Mouse (Mus musculus) testis, postnatal 14 days (tissue): ENCODE measurements around the gene Tstd3.
A peak's percentile ranks its signal among the peaks of the same experiment; 100 is the strongest.

Experiments used
- DNase-seq: peaks from one replicate; pipeline ENCODE4 v3.0.0; 2021; ENCODE audit warnings: low spot score

Tstd3 gene

DNA sequence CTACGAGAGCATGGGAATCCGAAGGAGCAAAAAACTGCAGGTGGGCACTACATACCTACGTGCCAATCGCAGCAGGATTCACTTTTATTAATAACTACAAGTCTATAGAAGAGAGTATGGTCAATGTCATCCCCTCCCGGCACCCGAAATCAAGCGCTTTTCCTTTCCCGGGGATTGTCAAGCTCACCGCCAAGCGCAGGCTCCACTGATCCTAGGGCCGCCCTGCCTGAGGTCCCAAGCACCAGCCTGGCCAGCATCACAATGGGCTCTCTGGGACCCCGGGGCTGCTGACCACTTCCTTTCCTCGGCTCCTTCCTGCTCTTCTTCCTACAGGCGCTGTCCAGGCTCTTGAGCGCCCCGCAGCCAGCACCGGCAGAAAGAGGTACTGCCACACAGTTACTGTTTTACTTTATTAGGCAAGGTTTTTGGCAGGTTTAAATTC, at the start of gene Tstd3, which contains the start of gene Usp45:
Gene Tstd3 (minus strand): TSS at position 350 of the 442 bp plus-strand sequence.
Gene Usp45 (plus strand): TSS at position 294 of the 442 bp plus-strand sequence.
- DNase-seq: peak; percentile 73

- no peak for DNase-seq
These were observed 47.0 kb upstream of the Tstd3 start for GRCm38 (mm10) chr4:21814029-21814428.

GRCm38 (mm10) chr4:21812635-21813034, 45.6 kb upstream of the Tstd3 start:
- no peak for DNase-seq

- DNase-seq: no peak
These were observed 43.6 kb upstream of the Tstd3 start for GRCm38 (mm10) chr4:21810608-21811007.

GRCm38 (mm10) chr4:21807204-21807603, 40.2 kb upstream of the Tstd3 start:
- no peak for DNase-seq

DNA sequence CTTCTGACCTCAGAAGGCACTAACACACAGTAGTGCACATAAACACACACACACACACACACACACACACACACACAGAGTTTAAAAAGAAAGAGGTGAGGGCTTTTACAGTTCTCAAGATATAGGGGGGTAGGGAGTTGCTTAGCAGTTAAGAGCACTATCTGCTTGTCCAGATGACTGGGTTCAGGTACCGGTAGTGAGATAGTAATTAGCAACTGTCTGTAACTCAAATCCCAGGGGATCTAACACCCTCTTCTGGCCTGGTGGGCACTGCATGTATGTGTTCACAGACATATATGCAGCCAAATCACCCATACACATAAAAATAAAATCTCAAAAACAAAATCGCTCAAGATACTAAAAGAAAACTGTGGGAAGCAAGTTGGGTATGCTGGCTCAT, 34.6 kb upstream of the Tstd3 start:
- DNase-seq: no peak

DNA sequence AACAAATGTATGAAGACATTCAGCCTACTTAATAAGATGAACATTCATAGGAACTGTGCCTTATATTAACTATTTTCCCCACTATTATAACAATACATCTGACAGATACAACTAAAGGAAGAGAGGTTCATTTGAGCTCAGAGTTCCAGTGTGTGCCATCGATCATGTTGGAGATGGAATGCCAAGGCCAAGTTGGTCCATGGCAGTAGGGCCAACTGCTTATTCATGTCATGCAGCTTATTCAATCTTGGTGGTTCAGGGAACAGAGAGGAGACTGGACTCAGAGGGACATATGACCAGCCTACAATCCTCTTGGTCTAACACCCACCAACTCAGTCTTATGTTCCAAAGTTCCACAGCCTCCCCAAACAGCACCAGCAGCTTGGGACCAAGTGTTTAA, 34.0 kb upstream of the Tstd3 start:
- no peak for DNase-seq

GRCm38 (mm10) chr4:21793631-21794030, 26.6 kb upstream of the Tstd3 start:
- DNase-seq: no peak

DNA sequence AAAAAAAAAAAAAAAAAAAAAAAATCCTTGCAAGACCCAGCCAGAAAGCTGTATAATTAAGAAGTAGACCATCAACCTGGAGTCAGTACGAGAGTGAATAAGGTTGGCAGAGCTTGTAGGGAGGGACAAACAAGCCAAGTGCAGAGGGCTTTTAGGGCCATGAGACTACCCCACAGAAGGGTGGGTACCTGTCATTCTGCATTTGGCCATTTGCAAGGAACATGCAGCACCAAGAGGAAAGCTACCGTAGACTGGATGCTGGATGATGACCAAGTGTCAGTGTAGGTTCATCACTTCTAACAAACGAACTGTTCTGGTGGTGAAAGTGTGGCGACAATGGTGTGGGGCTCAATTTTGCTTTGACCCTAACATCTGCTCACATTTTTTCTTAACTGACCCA, 22.8 kb upstream of the Tstd3 start:
- no peak for DNase-seq

DNA sequence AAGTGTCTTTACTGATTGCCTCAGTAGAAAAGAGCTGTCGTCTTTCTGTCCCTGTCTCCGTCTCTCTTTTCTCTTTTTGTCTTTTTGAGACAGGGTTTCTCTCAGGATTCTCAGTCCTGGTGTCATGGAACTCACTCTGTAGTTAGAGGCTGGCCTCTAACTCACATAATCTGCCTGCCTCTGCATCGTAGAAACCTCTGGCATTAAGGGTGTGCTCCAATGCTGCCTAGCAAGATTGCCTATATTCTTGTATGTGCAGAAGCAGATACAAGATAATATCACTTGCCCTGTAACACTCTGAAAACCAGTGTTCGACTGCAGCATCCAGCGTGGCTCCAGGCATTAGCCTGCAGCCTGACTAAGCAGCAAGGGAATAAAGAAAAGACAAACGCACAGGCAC, 21.9 kb upstream of the Tstd3 start:
- DNase-seq: no peak

DNA sequence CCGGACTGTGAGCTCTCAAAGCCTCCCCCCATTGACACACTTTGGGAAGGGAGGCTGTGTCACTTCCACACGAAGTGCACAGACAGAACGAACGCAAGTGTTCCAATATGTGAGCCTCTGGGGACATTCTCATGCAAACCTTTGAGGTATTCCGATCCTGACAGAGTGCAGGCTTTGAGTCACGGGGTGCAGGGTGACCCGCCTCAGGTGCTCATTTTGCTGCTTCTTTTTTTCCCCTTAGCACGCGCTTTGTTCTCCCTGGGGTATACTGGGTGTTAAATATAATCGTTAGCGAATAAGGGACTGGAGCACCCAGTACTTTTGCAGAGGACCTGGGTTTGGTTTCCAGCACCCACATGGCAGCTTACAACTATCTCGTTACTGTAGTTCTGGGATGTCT, 19.3 kb upstream of the Tstd3 start:
- no peak for DNase-seq

- no peak for DNase-seq
These were observed 14.1 kb upstream of the Tstd3 start for GRCm38 (mm10) chr4:21780816-21781726.

DNA sequence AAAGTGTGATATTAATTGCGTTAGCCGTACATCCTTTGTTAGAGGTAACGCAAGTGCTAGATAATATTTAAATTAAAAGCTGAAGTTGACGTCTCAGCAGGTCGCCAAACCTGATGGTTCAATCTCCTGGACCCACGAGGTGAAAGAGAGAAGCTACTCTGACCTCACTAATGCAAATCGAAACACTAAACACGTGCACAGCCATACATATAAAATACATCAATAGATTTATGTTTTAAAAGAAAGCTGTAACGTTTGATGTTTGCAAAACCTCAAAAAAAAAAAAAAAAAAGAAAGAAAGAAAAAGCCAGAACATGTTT, 9.9 kb upstream of the Tstd3 start:
- no peak for DNase-seq

DNA sequence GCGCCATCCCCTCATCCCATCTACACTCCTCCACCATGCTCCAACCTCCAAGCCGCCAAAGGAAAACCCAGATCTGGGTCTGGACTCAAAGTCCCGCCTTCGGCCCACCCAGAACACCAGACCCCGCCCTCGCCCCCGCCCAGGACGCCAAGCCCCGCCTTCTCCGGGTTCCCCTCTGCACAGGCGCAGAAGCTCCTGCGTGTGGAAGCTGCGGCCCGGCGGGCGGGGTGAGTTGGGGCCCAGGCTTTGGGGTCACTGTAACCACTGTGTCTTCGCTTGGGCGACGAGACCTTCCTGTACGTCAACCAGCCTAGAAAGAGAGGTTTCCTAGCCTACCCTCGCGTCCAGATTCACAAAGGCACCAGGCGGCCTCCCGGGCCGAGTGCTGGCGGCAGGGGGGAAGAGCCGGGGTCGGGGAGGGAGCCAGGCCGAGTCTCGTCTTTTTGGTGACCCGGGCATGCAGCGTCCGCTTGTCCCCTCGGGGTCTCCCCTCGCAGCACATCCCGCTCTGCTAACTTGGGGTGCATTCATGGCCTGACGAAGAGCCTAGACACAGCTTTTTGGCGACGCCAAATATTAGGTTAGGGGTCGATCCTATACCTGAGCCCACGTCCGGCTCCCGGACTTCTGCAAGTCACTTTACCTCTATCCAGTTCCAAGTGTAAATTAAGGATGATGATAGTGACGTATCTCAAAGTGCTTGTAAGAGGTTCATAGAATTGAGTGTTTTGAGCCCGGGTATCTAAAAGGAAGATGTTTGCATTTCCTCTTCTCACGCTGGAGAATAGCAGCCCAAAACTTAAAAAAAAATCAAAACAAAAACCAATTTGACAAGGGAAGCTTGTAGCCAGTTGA, 9.3 kb upstream of the Tstd3 start:
- DNase-seq: peak; percentile 89

- DNase-seq: no peak
These were observed 5.3 kb upstream of the Tstd3 start for GRCm38 (mm10) chr4:21772306-21772705.

DNA sequence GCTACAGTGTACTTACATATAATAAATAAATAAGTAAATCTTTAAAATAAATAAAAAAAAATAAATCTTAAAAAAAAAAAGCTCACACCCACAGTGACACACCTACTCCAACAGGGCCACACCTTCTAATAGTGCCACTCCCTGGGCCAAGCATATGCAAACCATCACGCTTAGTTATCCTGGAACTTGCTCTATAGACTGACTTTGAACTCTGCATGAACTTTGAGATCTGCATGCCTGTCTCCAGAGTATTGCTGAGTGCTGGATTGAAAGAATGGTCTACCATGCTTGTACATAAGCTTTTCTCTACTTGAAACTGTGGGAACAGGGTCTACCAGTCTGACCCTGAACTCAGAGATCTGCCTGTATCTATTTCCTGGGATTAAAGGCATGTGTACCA, 4.1 kb upstream of the Tstd3 start:
- no peak for DNase-seq

GRCm38 (mm10) chr4:21766171-21766862, 695 bp downstream of the Tstd3 start:
- DNase-seq: no peak

- no peak for DNase-seq
These were observed 3.2 kb downstream of the Tstd3 start for GRCm38 (mm10) chr4:21763827-21764226.

- DNase-seq: no peak
These were observed 5.4 kb downstream of the Tstd3 start for GRCm38 (mm10) chr4:21761416-21762160.

- no peak for DNase-seq
These were observed 8.2 kb downstream of the Tstd3 start for GRCm38 (mm10) chr4:21758860-21759259.

GRCm38 (mm10) chr4:21755123-21755789, 11.8 kb downstream of the Tstd3 start:
- DNase-seq: no peak
